Mouse (Mus musculus): ENCODE measurements around the gene Gm10477.
"Not testable (repeated sequence)": the region's sequence is repeated elsewhere in the genome, so short reads cannot be mapped to it uniquely, and the experiment has no call there.

Gm10477 gene

GRCm38 (mm10) chrX:56524442-56524841 is at the start of gene Gm10477:
TSS of gene Gm10477 (plus strand) at chrX:56524742.
- not testable (repeated sequence) for DNase-seq

GRCm38 (mm10) chrX:56477553-56477952 is 47.0 kb upstream of the Gm10477 start:
- DNase-seq = no peak

GRCm38 (mm10) chrX:56481906-56482305 is 42.6 kb upstream of the Gm10477 start:
- no peak for DNase-seq

- DNase-seq = peak; percentile 42
Observed at GRCm38 (mm10) chrX:56489758-56490157, 34.8 kb upstream of the Gm10477 start.

GRCm38 (mm10) chrX:56497241-56497640 is 27.3 kb upstream of the Gm10477 start:
- DNase-seq = no peak

- DNase-seq = peak; percentile 56
Observed at GRCm38 (mm10) chrX:56531266-56531665, 6.7 kb downstream of the Gm10477 start.

GRCm38 (mm10) chrX:56537162-56537561 is 12.6 kb downstream of the Gm10477 start:
- DNase-seq = no peak

- DNase-seq = no peak
Observed at GRCm38 (mm10) chrX:56549506-56549905, 25.0 kb downstream of the Gm10477 start, which contains the start of gene Gm648. TSS of gene Gm648 (minus strand) at chrX:56549606.

- DNase-seq = no peak
Observed at GRCm38 (mm10) chrX:56553584-56553983, 29.0 kb downstream of the Gm10477 start.

- DNase-seq = no peak
Observed at GRCm38 (mm10) chrX:56572465-56572864, 47.9 kb downstream of the Gm10477 start.
